Mouse (Mus musculus) urinary bladder, adult 2 months (tissue): Measurements from ENCODE around the gene Ppp1cb. TPM values are rescaled to one million over a fixed set of nuclear protein-coding genes. Genes with fewer than 3 reads are reported as not detected.
"Not testable (repeated sequence)": the region's sequence is repeated elsewhere in the genome, so short reads cannot be mapped to it uniquely, and the experiment has no call there.

Source experiments
- DNase-seq: peaks from one replicate; pipeline ENCODE4 v3.0.0; 2022; ENCODE audit warnings: low spot score
- polyA plus RNA-seq: library from polyadenylated mRNA; depleted of rRNA; stranded (reverse); fragments of >200 nt; gene quantifications from 2 replicates; pipeline ENCODE4 v1.2.3, GENCODE M21; 2012; rRNA removed

Gene Ppp1cb
- polyA plus RNA-seq = 446 and 557 TPM in 2 replicates

DNA sequence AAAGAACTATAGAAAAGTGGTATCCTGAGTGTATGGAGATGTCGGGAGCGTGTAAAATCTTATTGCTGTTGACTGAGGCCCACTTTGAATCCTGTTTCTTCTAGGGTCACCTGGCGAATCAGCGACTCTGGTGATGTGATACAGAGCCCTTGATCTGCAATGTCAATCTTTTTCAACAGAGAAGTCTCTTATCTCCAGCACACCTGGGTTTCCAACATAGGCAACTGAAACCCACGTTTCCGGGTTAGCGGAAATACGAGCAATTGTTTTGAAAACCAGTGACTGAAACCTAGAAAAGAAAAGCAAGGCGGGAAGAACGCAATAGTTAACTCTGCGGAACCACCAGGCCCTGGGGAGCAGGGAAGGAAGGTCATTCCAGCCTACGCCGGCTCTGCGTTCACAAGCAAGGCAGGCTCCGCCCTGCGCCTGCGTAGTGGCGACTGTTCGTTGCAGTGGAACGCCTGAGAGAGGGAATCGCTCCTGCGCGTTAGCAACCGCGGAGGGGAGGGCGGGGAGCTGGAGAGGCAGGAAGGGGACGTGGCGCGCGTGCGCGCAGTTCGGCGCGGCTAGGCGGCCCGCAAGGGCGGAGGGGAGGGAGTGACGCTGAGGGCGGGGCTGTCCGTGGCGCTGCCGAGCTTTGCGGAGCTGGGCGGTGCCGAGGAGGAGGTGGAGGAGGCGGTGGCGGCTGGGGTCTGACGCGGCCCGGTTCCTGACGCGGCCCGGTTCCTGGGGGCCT is at the start of gene Ppp1cb:
Ppp1cb (plus strand) TSS at position 436 of the 736 bp plus-strand sequence.
- peak; percentile 91 for DNase-seq

DNA sequence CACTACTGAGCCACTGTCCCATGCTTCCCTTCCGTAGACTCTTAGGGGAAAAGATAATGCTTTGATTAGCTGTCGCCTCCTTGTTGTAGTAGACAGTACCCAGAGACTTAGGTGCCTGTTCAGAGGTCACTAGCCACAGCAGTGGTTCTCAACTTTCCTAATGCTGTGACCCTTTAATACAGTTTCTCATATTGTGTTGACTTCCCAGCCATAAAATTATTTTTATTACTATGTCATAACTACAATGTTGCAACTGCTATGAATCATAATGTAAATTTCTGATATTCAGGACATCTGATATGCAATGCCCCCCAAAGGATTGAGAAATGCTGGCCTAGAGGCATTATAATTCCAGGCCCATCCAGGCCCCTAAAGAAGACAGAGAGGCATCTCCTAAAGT is 48.9 kb upstream of the Ppp1cb start:
- DNase-seq = no peak

DNA sequence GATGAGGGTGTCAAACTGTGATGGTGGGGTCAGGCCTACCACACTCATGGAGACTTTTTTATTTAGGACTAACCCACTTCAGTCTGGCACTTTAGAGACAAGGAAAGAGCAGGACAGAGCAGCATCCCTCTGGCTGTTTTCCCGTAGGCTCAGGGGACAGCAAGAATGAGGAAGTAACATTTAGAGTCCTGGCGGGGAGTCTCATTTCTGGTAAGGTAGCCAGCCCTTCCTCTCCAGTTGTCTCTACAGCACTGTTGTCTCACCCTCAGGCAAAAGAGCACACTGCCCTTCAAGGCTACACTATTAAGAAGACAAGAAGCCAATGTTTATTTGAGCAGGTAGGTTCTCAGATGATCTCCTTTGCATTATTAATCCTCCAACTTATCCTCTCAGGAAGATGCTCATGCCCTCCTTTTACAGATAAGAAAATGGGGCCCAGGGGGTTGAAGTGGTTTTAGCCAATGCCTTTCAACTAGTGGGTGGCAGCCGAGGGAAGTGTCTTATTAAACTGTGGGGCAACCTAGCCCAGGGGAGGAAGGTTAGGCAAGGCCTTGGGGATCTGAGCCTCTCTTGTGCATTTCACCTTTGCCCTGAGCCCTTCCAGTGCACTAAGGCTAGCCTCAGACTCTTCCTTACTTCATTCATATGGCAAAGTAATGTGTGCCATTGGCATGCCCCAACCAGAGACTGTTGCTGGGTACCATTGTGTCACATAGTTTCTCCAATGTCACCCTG is 47.5 kb upstream of the Ppp1cb start:
- DNase-seq = no peak

DNA sequence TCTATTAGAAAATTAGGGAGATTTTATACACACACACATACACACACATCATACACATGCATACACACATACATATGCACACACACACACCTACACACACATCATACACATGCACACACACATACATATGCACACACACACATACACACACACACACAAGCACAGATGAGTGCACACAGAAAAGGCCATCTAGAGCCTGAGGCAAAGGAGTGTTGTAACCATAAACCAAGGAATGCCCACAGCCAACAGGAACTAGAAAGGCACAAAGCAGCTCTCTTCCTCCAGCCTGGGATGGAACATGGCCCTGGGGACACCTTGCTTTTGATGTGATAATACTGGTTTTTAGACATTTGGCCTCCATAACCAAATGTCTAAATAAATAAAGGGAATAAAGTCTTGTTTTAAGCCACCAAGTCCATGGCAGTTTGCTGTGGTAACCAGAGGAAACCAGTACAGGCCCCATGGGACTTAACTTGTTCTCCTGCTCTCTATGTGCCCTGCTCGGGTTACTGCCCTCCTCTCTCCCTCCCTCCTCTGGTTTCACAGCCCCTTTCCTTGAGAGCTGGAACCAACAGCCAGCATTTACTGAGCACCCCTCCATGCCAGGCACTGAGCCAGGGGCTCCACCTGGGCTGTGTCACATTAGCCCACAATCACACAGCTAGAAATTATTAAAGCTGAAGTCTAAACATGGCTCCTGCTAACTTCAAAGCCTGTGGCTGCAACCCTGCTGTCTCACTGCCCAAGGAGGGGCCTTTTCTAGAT is 46.3 kb upstream of the Ppp1cb start:
- no peak for DNase-seq

DNA sequence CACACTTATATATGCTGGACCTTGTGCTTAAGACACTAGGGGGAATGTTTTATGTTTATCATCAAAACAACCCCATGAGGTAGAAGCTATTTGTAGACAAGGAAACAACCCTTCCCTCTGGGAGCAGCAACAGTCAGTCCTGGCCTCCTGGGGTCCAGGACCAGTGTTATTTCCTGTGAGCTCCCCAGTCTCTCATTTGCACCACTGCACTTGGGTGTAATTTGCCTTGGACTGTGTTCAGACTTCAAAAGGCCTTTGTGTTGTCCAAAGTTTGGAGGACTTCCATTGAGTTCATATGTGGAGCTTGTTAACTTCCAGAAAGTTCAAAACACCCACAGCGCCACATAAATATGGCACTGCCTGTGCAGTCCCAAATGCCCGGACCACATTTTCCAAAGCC is 45.6 kb upstream of the Ppp1cb start:
- no peak for DNase-seq

DNA sequence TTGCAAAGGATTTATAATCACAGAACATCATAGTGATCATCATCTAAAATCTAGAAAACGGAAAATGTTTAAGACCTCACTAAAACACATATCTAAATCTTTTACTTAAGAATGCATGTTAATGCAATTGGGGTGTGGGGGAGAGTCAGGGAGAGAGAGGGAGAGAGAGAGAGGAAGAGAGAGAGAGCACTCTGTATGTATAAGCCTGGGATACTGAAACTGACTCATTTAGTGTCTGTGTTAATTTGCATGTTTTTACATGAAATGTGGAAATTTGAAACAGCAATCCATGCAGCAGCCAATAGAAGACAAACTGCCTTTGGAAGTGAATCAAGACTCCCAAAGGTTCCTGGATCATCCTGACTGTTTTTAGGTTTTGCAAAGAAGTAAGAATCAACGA is 45.1 kb upstream of the Ppp1cb start:
- no peak for DNase-seq

DNA sequence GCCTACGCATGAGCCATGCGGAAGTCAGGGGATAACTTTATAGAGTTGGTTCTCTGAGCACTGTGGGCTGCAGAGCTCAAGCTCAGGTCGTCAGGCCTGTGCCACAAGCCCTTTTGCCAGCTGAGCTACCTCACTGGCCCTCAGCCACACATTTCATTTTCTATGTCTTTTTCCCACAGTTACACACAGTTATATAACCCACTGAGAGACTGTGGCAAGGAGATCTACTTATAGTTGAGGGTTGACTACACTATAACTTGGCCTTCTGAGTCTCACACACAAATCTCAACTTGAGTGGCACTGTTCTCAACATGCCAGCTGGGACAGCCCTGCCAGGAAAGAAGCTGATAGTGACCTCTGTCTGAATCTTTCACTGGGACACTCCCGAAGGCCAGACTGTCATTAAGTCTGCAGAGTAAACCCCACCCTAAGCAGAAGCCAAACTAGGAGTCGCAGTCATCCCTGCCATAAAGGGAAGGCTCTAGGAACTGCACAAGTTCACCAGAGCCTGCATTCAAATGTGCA is 44.1 kb upstream of the Ppp1cb start:
- no peak for DNase-seq

DNA sequence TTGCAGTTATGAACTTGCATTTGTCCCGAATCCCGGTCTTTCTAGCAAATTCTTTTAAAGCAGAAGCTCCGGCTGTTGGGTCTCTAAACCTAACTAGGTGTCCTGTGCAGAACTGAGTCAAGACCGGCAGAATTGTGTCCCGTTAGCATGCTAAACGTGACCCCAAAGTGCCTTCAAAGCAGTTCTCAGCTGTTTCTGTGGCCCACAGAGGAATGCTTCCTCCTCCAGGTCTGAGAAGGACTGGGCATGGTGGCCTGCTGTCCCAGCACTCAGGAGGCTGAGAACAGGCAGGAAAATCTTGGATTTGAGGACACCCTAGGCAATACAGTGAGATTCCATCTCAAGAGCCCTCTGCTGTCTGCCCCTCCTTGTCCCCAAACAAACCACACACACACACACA is 43.1 kb upstream of the Ppp1cb start:
- no peak for DNase-seq

DNA sequence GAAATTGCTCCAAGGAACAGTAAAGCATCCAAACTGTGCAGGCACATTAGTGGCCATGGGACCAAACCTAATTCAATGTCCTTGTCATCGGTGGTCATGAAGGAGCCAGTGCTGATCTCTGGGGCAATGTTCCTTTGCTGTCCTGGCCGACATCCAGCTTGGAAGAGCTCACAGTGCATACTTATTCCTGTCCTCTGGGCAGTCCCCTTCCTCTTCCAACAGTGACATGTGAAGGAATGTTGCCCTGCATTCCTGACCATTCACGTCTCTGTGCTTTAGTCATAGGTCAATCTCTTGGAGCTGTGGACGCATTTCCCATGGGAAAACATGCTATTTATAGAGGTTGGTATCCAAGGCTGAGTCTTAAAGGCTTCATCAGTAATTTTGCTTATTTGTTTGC is 41.8 kb upstream of the Ppp1cb start:
- DNase-seq = no peak

DNA sequence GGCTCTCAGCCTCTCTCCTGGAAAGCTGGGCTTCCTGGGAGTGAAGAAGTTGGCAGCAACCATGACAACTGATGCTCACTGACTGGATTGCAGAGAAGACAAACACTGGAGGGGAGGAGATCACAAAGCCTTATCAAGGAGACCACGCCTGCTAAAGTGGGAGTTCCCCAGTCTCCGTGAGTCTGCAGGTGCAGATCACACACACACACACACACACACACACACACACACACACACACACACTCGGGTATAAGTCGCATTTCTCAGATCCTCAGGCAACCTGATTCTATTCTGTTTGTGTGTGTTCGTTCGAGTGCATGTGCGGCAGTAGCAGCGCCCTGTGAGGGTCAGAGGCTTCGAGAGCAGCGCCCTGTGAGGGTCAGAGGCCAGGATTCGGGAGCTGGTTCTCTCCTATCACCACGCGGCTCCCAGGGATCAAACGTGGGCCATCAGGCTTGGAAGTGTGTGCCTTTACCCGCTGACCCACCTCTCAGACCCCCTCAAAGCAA is 36.5 kb upstream of the Ppp1cb start:
- no peak for DNase-seq

DNA sequence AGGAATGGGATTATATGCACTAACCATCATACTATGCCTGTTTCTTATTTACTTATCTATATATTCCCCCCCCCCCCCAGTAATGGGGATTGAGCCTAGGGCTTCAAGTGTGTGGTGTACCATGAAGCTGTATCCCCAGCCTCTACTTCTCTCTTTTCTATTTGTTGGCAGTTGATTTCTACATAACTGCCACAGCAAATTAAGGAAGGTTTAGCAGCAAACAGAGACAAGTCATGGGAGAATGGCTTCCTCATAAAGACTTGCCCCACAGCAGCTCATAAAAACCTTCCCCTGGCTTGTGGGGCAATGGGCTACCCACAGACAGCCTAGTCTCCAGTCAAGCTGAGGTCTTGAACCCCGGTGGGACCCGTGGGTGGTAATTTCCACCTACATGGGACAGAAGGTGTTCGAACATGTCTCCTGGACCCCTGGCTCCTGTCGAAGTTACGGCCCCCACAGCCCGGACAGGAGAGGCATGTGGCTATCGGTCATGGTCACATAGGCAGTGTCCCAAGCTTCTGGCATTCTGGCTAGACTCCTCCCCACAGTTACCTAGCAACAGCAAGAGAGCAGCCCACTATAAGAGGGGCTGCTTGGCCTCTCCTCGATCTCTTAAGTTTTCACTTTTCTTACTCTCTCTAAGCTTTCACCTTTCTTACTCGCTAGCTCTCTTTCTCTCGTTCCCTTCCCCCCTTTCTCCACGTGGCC is 35.1 kb upstream of the Ppp1cb start:
- no peak for DNase-seq

DNA sequence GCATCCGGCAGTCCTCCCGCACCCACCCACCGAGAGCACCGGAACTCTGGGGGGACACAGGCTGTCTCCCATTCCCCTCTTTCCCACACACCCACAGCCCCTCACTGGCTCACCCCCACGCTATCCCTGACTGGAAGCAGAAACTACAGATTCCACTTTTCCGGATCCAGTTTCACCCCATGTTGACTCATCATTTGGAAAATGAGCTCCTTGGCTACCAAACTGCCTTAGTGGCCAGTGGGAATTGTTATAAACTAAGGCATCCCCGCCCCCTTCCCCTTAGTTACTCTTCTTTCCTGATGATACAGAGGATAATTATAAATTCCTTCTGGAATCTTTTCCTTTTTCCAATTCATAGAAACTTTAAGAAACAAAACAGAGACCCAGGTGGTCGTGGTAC is 34.2 kb upstream of the Ppp1cb start:
- no peak for DNase-seq

DNA sequence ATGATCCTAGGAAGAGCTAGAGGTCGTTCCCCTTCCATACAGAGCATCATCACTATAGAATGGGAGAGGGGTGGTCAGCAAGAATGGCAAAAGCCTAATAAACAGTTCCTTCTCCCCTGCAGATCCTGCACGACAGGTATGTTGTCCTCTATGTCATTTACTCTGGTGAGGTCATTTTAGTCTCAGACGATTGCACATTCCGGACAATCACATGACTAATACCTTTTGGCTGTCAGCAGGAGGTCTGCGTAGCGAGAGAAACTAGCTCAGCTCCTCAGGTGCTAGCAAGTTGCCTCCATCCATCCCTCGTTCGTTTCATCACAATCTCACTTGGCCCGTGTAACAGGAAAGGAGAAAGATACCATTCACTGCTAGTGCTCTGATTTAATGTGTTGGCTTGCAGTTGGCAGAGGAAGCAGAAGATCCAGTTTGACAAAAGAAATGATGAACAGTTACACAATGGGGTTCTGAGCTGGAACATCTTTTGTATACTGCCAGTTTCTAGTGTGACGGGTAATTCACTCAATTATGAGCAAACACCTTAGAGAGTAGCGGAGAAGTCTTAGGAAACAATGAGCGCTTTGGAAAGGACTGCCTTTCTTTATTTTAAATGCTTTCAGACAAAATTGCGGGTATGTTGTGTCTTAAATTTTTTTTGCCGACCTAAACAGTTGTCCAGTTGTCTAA is 33.0 kb upstream of the Ppp1cb start:
- DNase-seq = no peak

DNA sequence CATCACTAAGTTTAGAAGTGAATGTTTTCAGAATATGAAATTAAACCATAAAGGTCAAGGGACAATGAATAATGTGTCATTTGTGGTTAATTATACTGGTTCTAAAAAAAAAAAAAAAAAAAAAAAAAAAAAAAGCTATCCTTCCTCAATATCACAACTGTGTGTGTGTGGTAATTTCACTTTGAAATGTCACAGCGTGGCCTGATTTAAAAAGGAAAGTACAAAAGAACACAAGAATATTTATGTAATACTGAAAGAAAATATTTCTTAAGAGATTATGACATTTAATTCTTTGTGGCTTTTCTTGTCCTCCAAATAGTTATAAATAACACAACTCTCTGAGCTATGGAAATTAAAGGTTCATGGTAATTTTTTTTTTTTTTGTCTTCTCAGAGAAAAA is 28.2 kb upstream of the Ppp1cb start:
- no peak for DNase-seq

DNA sequence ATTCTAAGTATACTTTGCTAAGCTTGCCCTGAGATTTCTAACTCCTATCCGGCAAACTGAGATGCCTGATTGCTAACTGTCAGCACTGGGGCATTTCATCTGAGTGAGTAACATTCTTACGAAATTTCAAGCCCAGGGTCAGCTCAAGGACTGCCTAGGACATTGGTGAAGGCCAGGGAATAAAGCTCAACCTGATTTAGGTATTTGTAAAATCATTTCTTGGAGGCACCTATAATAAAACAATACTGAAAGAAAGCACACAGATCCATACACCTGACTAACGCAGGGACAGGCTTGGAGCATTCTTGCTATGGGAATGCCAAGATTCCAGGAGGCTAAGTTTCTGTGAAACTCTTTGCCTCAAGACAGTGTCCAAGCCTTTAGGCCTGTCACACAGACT is 24.3 kb upstream of the Ppp1cb start:
- DNase-seq = not testable (repeated sequence)

DNA sequence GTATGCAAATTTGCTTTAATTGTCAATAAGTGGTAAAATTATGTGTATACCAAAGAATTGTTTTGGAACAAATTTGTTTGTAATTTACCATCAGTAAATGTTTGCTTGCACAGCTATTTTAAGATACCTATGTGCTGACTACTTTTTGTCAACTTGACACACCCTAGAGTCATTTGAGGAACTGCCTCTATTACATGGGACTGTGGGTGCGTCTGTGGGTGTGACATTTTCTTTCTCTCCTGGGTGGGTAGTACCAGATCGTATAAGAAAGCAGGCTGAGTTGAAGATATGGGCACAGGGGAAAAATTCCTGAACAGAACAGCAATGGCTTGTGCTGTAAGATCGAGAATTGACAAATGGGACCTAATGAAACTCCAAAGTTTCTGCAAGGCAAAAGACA is 23.0 kb upstream of the Ppp1cb start:
- DNase-seq = no peak

DNA sequence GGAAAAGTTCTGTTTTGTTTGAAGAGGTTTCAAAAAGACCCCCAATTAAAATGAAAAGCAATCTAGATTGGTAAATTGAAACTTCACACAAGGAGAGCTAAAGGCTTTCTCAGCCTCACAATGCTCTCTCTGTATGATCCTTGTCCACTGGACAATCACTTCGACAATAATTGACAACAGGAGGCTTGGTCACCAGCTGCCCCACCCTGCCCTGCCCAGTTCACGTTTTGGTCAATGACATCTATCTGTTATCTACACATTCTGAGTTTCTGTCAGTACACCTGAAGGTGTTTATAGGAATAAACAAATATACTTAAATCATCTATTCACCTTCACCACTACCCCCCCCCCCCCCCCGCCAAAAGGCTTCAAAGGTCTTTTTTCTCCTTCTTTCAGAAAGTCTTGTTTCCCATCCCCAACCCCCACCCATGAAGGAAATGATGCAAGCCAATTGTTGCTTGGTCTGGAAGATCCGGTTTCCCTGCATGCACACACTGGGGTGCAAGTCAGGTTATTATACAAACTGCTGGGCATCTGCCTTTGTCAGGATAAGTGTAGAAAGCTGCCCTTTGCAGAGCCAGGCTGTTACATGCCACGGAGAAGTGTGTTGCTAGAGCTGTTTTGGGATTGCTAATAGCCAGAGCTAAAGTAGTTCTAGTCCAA is 20.6 kb upstream of the Ppp1cb start:
- no peak for DNase-seq

DNA sequence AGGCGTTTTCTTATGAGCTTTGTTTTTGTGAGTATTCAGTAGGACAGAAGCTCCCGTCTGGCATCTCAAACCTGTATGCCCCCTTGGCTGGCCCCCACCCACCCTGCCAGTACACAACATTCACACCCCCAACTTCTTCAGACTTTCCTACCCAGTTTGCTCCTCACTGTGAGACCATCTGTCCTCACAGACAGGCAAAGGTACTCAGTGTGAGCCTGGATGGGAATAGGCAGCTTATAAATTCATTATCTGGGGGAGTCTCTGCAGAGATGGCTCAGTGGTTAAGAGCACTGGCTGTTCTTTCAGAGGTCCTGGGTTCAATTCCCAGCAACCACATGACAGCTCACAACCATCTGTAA is 20.1 kb upstream of the Ppp1cb start:
- DNase-seq = no peak

DNA sequence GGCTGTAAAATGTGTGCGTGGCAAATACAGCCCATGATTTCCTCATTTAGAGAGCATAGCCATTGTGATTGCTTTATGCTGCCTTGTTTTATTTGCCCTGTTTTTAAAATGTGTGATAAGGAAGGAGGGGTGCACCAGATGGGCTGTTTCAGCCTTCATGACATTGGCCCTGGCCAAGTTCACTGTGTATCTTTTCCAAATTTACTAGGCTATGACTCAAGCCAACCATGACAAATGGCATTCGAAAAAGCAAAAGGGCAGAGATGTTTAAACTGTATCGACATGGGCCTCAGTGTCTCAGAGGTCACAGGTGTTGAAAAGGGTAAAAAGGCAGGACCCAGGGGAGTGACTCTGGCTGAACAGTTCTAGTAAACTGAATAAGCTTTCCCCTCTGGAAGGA is 17.3 kb upstream of the Ppp1cb start:
- no peak for DNase-seq

DNA sequence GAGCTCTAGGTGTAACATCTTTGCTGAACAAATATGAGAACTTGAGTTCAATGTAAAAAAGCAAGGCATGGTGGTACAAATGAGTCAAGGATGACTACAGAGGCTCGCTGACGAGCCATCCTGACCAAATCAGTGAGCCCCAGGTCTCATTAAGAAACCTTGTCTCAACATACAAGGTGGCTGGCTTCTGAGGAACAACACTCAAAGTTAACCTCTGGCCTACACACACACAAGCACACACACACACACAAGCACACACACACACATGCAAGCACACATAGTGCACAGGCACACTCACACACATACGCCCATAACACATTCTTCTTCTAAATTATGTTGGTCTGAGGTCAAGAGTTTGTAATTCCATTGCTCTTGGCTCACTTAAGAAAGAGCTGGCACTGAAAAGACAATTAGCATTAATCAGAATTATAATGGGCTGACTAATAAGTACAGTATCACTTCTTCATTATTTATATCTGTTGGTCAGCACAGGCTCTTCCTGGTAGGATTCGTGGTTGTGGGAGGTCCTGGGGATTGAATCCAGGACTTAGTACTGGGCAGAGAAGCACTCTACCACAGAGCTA is 16.6 kb upstream of the Ppp1cb start:
- DNase-seq = no peak
